Mouse (Mus musculus) liver, embryonic 14.5 days (tissue): Measurements from ENCODE around the gene Rps19. TPM values are rescaled to one million over a fixed set of nuclear protein-coding genes. Genes with fewer than 3 reads are reported as not detected.
"Not testable (repeated sequence)": the region's sequence is repeated elsewhere in the genome, so short reads cannot be mapped to it uniquely, and the experiment has no call there.

ENCODE experiments used
- ATAC-seq: fragments of 200-750 bp; cut with Nextera tagmentation; 2 replicates; pipeline ENCODE4 v1.8.0; 2017; ENCODE audit warnings: moderate number of reproducible peaks, mild to moderate bottlenecking, moderate library complexity; ENCODE audit not compliant: insufficient read depth
- DNase-seq, 3 experiments: peaks; one replicate each; pipeline ENCODE4 v3.0.0-alpha.2; 2012 to 2013; ENCODE audit warnings: low read depth in 3 of 3, low spot score in 3 of 3
- H3K27ac ChIP-seq: fragments of 300-500 bp; sonication (generic); 2 replicates; pipeline ENCODE4 v1.5.1; 2014; ENCODE audit warnings: moderate library complexity, mild to moderate bottlenecking, control low read depth, inconsistent platforms
- H3K27me3 ChIP-seq: fragments of 300-500 bp; sonication (generic); 2 replicates; pipeline ENCODE4 v1.6.1; 2014; ENCODE audit warnings: mild to moderate bottlenecking, low read length, moderate library complexity; ENCODE audit not compliant: control insufficient read depth, insufficient read depth
- H3K36me3 ChIP-seq: fragments of 300-500 bp; sonication (generic); replicated peaks from 2 replicates; pipeline ENCODE4 v1.6.1; 2014; ENCODE audit warnings: low read depth; ENCODE audit not compliant: control insufficient read depth, insufficient read depth
- H3K4me1 ChIP-seq, 2 experiments: fragments of 200-500 bp in 1 of 2; fragments of 300-500 bp in 1 of 2; sonication (generic) in 1 of 2; replicated peaks; 2 replicates each; pipeline ENCODE4 v1.6.1; 2012 to 2014; ENCODE audit warnings: antibody characterized with exemption in 1 of 2, inconsistent platforms in 1 of 2, low read length in 1 of 2; ENCODE audit not compliant: control insufficient read depth in 2 of 2, insufficient read depth in 2 of 2
- H3K4me2 ChIP-seq: fragments of 300-500 bp; sonication (generic); 2 replicates; pipeline ENCODE4 v1.6.1; 2014; ENCODE audit warnings: low read depth, mild to moderate bottlenecking, control low read depth, moderate library complexity
- H3K4me3 ChIP-seq, 2 experiments: fragments of 200-500 bp in 1 of 2; fragments of 300-500 bp in 1 of 2; sonication (generic) in 1 of 2; 2 replicates each; pipeline ENCODE4 v1.5.1; 2012 to 2014; ENCODE audit warnings: low read depth in 2 of 2, low read length in 2 of 2, mild to moderate bottlenecking in 2 of 2, control low read depth in 1 of 2, inconsistent platforms in 1 of 2, moderate library complexity in 1 of 2; ENCODE audit not compliant: insufficient read depth in 1 of 2
- H3K9ac ChIP-seq: fragments of 300-500 bp; sonication (generic); replicated peaks from 2 replicates; pipeline ENCODE4 v1.6.1; 2014; ENCODE audit warnings: mild to moderate bottlenecking, control low read depth, moderate library complexity
- H3K9me3 ChIP-seq: fragments of 300-500 bp; sonication (generic); 2 replicates; pipeline ENCODE4 v1.6.1; 2016; ENCODE audit warnings: low read length, mixed read lengths; ENCODE audit not compliant: control insufficient read depth
- CTCF ChIP-seq: IDR thresholded peaks from 2 replicates; pipeline ENCODE4 v1.5.1; 2016; ENCODE audit warnings: antibody characterized with exemption, low read depth, control low read depth
- EP300 ChIP-seq: IDR thresholded peaks from 2 replicates; pipeline ENCODE4 v1.6.1; 2016; ENCODE audit warnings: antibody characterized with exemption, low read depth
- WGBS: fragments of 180-500 bp; shearing (Covaris S2); extraction: QIAGEN DNeasy Blood & Tissue Kit; methylation state at CpG from one replicate; pipeline ENCODE4 v1.1.7; 2014; ENCODE audit not compliant: insufficient replicate concordance; 5-methylcytosine and 5-hydroxymethylcytosine counted together
- polyA plus RNA-seq, 2 experiments: library from polyadenylated mRNA; depleted of rRNA in 1 of 2; stranded (reverse) in 1 of 2; unstranded in 1 of 2; fragments of >200 nt; fragmentation: Nextera tagmentation in 1 of 2; extraction: Ambion mirVana in 1 of 2; gene quantifications; 2 replicates each; pipeline versions ENCODE4 v1.2.1 to v1.2.3; 2012 to 2014

Rps19 gene
- polyA plus RNA-seq, 2 experiments = 615 to 1,654 TPM

DNA sequence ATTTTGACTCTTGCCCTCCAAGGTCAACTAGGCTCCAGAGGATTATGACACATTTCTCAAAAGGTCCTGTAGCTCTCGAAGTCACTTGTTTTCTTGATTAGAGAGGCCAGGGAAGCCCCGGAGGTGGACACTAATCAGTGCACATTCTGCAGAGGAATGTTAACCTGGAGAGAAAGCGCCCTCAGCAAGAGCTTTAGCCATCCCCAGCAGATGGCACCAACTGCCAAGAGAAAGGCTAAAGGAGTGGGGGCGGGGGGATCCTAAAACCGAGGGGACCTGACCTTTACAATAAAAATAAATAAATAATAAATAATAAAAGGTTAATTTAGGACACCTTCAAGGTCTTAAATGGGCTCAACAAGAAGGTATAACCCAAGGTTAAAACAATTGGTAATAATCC, 40.0 kb upstream of the Rps19 start:
- Histone ChIP-seq H3K9ac (no peak overlapping the region), H3K27me3 (no peaks in the 10 kb centered on the region), H3K4me1 (peaks cover 12 to 15% of the 10 kb centered on the region in 2 experiments), H3K27ac (no peak overlapping the region), H3K4me3 (no peak overlapping the region), H3K9me3 (no peaks in the 10 kb centered on the region), H3K4me2 (no peak overlapping the region), H3K36me3 (no peaks in the 10 kb centered on the region)
- TF ChIP-seq CTCF (peak; percentile 34; the same call in 1 of the 2 replicates), EP300 (no peak)
- ATAC-seq (no peak), DNase-seq (no peak)
- WGBS = 34% methylated on average over 5 of the region's 5 CpGs

DNA sequence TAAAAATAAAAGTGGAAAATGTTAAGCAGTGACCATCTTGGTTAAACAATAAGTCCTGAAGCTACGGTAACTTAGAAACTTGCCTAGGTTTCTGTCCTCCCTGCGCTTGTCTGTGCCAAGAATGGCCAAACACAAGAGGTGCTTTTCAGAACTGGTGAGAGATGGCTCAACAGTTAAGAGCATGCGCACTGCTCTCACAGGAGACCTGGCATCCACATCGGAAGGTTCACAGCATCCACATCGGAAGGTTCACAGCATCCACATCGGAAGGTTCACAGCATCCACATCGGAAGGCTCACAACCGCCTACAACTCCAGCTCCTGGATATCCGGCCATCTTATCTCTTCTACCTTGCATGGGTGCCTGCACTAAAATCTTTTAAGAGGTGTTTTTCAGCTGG, 39.0 kb upstream of the Rps19 start:
- no peak for DNase-seq
- H3K36me3 ChIP-seq = no peaks in the 10 kb centered on the region
- H3K4me2 ChIP-seq = no peak overlapping the region
- 72% methylated on average over 9 of the region's 9 CpGs for WGBS
- H3K4me1 ChIP-seq = peaks cover 18 to 22% of the 10 kb centered on the region in 2 experiments
- no peaks in the 10 kb centered on the region for H3K9me3 ChIP-seq
- H3K27me3 ChIP-seq = no peaks in the 10 kb centered on the region
- TF ChIP-seq EP300 (no peak), CTCF (no peak)
- H3K9ac ChIP-seq = no peak overlapping the region
- ATAC-seq = no peak
- H3K27ac ChIP-seq = no peak overlapping the region
- no peak overlapping the region for H3K4me3 ChIP-seq

DNA sequence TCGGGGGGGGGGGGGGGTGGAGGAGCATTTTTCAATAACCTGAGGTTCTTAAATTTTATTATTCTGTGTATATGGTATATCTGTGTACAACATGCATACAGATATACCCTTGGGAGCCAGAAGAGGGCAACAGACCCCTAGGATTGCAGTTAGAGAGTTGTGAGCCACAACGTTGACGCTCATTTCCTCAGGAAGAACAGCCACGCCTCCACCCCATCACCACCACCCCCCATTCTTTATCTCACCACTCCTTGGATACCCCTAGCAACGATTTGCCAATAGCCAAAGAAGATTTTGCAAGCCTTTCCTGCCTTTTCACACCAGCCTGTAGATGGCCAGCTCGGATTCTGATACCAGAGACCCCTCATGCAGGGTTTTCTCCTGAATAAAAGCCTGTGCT, 38.5 kb upstream of the Rps19 start:
- Histone ChIP-seq H3K4me1 (peaks cover 21 to 25% of the 10 kb centered on the region in 2 experiments), H3K27me3 (no peaks in the 10 kb centered on the region), H3K9me3 (no peaks in the 10 kb centered on the region), H3K27ac (no peak overlapping the region), H3K9ac (no peak overlapping the region; the same call in 1 of the 2 replicates), H3K4me3 (no peak overlapping the region), H3K36me3 (no peaks in the 10 kb centered on the region), H3K4me2 (peak overlapping the region; percentile 6; the same call in 1 of the 2 replicates)
- 2% methylated on average over 6 of the region's 6 CpGs for WGBS
- ATAC-seq (peak; percentile 70), DNase-seq (peak; percentile 57 to 72 (median 60))
- TF ChIP-seq CTCF = peak; percentile 70
- TF ChIP-seq EP300 = no peak

DNA sequence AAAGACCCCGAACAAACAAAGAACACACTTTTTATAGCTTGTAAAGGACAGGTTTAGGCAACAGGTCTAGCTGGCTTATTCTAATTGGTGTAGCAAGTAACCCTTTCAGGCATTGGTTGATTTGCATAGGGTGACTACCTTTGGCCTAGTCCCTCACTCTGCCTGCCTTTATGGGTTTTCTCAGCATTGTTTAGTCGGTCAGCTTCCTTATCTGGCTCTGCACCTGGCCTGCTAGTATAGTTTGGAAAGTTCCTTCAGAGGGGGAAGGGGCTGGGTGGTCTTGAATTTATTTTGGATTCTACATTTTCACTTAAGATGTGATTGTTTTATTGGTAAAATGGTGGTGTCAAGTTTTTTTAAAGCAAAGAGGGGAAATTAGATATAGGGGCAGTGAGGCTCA, 37.6 kb upstream of the Rps19 start:
- not testable (repeated sequence) for H3K4me3 ChIP-seq, H3K9me3 ChIP-seq, H3K27ac ChIP-seq, H3K36me3 ChIP-seq, H3K9ac ChIP-seq, H3K4me2 ChIP-seq, DNase-seq, ATAC-seq, H3K27me3 ChIP-seq
- WGBS = 16% methylated on average over 2 of the region's 2 CpGs
- H3K4me1 ChIP-seq = peaks cover 27 to 30% of the 10 kb centered on the region in 2 experiments

DNA sequence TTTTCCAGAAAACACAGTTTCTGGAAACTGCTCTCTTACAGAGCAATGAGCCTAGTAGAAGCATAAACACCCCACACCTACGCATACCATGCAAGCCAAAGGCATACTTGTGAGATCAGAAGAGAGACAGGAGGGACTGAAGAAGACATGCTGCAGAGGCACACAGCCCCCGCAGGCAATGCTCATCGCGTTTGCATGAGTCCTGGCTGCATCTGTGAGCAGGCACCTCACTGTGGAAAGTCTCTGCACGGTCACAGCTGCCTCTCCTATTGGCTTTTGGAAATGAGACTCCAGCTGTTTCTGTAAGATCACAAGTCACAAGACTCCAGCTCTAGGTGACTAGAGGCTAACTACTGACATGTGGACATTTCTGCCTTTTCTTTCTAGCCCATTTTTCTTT, 34.0 kb upstream of the Rps19 start:
- Histone ChIP-seq H3K4me1 (peaks cover 47 to 59% of the 10 kb centered on the region in 2 experiments), H3K4me2 (peak overlapping the region; percentile 56), H3K9ac (peak overlapping the region; percentile 10), H3K27ac (peak overlapping the region; percentile 95), H3K9me3 (no peaks in the 10 kb centered on the region), H3K27me3 (no peaks in the 10 kb centered on the region), H3K36me3 (no peaks in the 10 kb centered on the region), H3K4me3 (peak overlapping the region; percentile 31 to 53)
- no peak for ATAC-seq
- no peak for TF ChIP-seq CTCF
- no peak for TF ChIP-seq EP300
- DNase-seq = no peak
- WGBS = 24% methylated on average over 5 of the region's 5 CpGs
